Mouse (Mus musculus): ENCODE data around the gene Spry1.
A peak's percentile ranks its signal among the peaks of the same experiment; 100 is the strongest.
"Not testable (repeated sequence)": the region's sequence is repeated elsewhere in the genome, so short reads cannot be mapped to it uniquely, and the experiment has no call there.

Spry1 gene

DNA sequence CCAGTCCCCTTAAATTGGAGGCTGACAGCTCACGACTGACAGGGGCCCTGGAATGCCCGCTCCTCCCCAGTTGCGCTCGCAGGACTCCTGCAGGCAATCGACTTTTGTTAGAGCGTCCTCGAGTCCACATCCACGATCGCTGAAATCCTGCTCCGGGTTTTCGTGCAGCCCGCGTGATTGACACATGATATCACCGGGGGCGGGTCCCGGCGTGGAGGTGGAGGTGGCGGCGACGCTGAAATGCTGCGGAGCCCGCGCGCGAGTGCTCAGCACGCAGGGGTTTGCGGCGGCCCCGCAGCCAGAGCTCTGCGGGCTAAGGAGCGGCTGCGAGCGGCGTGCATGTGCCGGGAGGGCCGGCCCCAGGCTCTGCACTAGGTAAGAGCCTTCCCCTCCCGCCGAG lies at the start of gene Spry1:
Spry1 (plus strand) TSS at position 258 of the 400 bp plus-strand sequence.
- DNase-seq = peak; percentile 93

DNA sequence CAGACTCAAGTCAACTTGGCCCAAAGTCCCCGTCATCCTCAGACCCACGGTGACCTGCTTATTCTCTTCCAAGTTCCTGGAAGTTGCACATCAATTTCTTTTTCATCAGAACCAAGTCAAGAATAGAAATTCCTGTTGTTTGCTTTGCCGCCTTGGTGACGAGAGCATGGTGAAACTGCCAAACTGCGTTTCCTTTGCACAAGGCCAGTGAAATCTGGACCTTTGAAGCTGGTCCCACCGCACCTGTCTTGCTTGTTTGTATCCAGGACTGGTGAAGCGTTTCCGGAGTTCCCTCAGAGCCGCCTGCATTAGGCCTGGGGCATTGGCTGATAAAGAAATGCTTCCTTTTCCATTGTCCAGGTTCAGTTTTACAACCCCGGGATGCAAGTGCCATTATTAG lies 44.0 kb upstream of the Spry1 start:
- DNase-seq = no peak

DNA sequence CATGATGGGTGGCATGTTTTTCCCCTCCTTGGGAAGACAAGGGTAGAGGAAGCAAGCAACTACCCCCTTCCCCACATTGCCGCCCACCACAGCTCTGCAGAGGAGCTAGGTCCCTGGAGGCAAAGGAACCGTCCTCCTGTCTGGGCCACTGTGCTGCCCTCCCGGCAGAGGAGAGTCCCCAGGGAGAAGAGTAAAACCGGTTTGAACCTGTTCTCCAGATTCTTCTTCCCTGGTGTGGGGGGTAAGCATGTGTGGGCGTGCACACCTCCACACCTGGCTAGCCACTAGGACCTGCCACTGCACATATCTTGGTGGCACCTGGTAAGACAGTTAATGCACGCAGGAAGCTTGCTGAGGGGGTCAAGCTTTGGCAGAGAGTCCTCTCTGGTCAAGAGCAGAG lies 43.2 kb upstream of the Spry1 start:
- no peak for DNase-seq

DNA sequence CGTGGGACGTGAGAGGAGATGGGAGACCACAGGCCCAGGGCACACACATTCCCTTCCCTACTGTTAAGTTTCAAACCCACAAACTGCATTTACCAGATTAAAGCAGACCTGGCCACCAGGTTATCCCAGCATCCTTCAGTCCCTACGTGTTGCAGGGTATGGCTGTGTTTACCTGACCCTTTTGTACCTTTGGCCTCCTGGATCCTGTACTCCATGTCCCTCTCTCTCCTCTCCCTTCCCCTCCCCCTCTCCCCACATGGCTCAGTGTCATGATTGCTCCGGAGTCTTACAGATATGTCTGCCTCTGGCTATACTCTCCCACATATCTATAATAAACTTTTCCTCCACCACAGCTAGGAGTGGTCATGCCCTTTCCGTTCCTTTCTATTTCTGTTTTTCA lies 42.5 kb upstream of the Spry1 start:
- no peak for DNase-seq

DNA sequence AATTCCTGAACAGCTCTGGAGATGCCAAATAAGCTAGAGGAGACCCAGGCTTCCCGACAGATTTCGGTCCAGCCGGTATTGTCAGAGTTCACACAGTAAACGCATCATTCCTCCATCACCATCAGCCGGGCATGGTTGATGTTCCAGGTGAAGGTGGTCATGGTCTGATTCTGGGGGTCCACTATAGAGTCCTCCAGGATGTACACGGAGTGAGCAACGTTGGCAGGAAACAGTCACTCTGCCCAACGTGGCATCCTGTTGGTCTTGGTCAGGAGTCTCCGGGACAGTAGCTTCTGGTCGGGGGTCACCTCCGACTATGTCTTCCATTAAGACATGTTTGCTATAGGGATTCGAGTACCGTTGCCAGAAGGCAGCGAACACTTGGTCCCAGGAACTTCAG lies 40.1 kb upstream of the Spry1 start:
- not testable (repeated sequence) for DNase-seq

DNA sequence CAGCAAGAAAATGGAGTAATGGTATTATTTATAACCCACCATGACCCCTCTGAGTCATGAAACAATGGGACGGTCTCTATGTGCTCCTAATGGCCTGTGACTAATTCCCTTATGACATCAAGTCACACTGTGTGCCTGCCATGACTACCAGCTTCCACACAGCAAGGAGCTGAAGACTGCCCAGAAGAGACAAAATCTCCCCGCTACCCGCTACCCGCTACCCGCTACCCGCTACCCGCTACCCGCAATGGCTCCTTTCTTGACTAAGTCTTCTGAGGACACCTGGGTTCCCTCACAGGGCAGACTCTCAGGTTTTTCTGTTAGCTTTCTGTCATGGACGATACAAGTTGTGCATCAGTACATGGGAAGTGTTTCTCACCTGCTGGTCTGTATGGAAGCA lies 37.4 kb upstream of the Spry1 start:
- DNase-seq = no peak

DNA sequence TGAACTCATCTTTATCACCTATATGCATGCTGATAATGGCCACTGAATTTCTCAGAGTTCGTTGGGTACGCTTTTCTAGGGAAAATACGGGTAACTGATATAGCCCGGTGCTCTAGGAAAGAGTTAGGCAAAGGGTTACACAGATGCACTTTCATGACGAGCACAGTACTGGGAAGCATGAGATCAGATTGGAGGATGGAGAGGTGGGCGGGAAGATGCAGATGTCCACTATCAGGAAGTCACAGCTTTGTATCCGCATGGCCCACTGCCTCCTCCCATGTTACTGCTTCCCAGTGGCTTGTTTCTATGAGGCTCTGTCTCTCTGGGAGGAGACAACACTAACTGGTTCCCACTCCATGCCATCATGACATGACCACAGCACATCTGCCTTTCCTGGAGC lies 36.9 kb upstream of the Spry1 start:
- peak; percentile 40 for DNase-seq

DNA sequence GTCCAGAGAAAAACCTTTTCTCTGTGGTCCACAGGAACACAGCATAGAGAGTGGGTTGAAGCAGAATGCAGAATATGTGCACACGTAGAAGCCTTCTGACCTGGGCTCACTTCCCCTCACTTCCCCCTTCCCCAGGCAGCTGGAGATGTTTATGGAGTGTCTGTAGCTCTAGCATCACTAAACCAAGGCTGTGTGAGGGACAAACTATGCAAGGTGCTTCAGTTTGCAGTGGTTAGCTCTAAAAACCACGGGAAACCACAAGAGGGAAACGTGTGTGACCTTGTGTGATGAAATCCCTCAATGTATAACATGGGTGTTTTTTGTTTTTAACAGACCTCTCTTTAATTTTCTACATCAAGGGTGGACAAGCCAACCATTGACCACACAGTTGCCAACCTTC lies 36.2 kb upstream of the Spry1 start:
- DNase-seq = no peak

DNA sequence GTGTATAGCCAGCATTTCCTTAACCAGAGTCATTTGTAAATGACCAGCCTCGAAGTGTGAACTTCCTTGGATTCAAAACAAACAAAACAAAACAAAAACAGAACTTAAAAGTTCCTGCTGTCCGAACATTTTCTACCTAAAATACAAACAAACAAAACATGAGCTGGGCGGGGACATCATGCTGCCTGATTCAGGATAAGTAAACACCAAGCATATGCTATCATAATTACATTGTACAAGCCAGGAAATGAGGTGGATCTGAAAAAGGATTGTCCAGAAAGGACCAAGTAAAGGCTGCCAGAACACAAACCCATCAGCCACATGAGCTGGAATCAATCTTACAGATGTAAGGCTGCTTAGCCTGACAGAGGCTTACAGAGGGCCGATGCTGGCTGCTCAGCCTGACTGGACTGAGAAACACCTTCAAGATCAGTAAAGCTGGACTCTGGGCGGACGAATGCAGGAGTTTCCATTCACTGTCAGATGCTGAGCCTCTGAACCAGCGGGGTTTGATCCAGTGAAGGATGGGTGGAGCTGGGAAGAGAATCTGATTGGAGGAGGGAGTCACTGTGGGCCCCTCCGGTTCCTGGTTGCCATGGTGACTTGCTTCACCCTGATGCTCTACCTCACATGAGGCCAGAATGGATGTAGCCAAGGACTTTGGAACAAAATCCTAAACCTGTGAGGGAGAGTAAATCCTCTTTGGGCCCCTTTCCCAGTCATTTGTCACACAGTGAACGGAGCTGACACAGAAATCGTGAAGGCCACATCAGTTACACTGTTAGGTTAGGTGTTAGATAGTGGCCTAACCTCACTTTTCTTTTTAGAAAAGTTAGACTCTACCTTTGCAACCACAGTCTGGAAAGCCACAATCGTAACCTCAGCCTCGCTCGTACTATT lies 34.5 kb upstream of the Spry1 start:
- DNase-seq = no peak

DNA sequence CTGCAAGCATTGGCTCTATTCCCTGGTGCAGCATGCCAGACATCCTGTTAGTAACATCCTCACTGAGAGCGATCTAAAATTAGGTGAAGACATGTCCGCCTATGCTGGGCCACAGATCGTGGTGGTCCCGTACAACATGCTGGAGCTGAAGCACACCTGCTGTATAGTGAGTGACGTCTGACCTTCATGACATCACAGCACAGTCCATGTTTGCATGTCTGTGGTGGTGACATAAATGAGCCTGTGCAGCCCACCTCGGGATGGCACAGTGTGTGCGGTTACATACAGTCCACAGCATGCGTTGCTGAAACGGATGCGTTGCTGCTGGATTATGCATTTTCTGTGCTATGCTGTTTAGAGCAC lies 33.9 kb upstream of the Spry1 start:
- no peak for DNase-seq

DNA sequence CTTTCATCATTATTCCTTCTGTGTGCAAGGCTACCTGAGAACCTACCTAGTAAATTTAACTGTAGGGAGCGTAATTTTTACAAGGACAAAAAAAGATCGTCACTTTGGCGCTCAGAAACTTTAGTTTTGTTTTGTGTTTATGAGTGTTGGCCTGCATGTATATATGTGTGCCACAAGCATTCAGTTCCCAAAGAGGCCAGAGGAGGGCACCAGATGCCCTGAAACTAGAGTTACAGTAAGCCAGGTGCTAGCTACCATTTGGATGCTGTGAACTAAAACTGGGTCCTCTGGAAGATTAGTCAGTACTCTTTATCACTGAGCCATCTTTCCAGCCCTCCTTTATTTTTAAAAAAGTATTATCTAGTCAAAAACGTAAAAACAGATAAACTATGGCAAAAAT lies 30.8 kb upstream of the Spry1 start:
- DNase-seq = peak; percentile 32

DNA sequence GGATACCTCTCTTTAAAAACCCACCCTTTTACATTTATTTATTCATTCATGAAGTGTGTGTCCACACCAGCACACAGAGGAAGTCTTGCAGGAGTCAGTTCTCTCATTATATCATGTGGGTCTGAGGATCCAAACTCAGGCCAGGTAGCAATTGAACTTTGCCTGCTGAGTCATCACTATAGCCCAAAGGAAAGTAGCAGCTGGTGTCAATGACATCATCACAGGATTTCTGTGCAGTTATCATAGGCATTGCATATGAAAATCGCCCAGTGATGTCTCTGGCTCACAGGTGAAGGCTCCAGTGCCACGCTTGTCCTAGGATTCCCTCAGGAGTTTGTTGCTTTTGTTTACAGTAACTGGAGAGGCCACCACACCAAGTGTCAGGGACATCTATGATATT lies 29.1 kb upstream of the Spry1 start:
- DNase-seq = no peak

DNA sequence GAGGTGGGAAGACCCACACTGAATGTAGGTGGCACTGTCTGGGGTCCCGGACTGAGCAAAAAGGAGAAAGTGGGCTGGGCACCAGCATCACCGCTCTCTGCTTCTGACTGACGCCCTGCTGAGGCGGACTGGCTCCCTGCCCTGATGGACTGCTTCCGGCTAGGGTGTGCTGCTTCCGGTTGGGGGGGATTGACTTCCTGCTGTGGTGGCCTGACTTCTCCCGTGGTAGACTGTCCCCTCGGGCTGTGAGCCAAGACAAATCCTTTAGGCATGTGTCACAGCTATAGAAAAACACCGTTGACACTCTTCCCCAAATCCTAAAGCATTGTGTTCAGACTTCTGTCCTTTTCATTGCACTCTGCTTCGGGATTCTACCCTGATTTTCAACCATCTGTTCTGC lies 26.0 kb upstream of the Spry1 start:
- DNase-seq = no peak

DNA sequence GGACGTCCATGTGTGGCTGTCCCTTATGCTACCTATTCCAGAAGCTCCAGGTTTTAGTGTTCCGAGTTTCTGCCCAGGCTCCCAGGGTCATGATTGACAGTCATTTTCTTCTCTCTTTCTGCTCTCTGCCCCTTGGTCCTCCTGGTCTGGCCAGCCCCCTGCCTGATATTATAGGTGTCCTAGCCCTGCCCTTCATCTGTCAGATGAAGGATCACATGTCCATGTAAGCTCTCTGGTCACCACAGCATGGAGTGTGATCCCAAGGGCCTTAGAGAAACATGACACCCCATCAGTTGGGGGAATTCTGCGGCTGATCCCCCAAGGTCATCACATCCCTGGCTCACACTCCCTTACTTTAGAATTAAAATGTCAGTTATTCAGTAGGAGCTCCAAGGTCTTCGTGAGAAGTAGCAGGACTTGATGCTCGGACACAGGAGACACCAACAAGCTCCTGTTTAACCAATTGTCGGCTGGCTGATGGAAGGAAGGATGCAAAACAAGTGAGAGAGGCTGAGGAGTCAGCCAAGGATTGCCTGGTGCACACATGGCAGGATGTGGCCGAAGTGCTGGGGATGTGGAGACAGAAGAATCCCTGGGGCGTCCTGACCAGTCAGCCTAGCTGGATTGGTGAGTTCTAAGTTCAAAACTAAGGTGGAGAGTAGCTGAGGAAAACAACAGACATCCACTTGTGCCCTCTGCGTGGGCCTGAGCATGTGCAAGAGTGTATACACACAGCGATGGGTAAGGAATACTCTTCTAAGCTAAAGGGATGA lies 24.7 kb upstream of the Spry1 start:
- no peak for DNase-seq

DNA sequence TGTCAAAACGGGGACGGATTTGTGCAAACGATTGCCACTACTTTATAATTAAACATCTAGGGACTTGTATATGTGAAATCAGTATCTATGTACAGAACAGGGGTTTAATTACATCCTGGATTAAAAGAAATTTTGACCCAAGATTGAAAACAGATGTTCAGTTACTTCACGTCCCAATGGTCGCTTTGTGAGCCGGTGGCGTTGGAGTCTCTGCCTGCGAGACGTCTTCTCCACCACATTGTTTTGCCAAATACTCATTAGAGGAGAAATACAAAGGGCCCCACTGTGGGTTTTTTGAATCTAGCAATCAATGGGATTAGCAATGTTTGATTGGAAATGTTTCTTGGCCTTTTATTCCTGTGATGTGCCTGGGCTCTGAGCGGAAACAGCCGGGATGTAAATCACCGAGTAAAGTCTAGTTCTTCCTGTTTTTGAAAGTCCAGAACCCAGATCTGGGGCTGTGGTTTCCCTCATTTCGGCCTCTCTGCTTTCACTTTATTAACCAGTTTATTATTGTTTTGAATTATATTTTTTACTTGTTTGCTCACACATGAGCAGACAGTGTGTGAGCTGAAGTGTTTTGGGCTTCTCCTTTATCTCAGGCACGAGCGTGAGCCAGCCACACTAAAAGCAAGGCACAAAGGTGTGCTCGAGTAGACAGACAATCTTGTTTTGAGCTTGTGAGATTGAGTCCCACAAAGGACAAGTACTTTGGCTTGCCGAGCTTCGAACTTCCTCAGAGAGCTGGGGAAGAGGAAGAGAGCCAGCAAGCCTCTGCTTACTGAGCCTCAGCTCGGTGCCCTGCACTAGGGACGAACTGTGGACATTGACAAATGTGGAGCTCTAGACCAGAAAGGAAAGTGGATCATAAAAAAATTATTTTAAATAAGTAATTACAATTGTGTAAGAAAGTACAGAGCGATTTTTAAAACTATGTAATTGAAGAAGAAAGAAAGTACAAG lies 22.9 kb upstream of the Spry1 start:
- DNase-seq = no peak

DNA sequence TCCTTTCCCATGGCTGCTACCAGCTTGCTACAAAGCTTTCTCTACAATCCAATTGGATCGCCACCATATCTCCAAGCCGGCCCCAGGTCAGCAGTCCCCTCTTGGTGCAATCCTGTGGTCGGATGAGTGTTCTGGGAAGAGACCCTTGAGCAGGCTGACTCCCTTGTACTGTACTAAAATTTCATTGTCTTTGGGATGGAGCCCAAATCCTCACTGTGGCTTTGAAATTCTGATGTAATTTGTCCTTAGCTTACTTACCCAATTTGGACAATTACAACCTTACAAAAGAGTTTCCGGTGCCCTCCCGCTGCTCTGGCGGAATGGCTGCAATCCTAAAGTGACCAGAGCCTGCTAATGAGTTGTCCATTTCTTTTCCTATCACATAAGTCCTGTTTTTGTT lies 7.5 kb upstream of the Spry1 start:
- no peak for DNase-seq

DNA sequence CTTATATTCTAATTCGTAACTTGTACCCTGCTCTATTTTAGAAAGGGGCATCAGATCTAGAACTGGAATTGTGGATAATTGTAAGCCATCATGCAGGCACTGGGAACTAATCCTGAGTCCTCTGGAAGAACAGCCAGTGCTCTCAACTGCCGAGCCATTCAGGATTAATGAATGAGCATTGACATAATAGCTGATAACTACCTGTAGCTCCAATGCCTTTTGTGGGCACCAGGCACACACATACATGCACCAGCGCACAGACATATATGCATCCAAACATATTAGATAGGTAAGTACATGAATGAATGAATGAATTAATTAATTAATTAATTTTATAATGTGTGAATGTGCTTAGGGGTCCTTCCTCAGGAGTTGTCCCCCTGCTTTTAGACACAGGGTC lies 7.0 kb upstream of the Spry1 start:
- no peak for DNase-seq

DNA sequence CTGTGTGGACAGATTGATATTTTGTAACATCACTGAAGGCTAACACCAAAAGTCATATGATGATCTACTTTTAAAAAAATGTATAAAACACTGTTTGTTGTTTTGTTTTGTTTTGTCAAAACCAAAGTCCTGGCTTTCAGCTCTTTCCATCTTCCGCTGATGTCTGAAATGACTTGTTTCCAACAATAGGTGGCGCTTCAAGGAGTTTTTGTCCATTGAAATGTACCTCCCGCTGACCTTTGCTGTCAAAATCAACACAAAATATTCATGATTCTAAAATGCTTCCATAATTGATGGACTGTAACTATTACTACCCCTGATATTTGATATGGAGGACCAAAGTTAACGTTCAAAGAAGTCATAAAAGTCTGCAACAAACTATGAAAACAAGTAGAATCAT lies 5.1 kb upstream of the Spry1 start:
- no peak for DNase-seq

DNA sequence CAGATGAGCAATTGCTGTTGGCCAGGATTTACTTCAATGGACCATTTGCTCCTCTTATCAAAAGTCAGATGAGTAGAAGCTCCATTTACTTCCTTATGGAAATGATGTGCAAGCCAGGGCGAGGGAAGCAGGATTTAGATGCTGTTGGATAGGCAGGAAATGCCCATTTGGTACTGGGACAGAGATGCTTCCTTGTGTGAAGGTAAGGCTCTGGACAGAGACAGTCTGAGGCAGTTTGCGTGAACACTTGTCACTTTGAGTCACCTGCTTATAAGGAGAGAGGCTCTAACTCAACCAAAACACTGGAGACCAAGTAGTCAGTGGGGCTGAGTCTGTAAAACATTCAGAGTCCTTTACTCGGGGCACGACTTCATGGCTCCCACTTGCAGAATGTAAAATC lies 2.8 kb upstream of the Spry1 start:
- no peak for DNase-seq

DNA sequence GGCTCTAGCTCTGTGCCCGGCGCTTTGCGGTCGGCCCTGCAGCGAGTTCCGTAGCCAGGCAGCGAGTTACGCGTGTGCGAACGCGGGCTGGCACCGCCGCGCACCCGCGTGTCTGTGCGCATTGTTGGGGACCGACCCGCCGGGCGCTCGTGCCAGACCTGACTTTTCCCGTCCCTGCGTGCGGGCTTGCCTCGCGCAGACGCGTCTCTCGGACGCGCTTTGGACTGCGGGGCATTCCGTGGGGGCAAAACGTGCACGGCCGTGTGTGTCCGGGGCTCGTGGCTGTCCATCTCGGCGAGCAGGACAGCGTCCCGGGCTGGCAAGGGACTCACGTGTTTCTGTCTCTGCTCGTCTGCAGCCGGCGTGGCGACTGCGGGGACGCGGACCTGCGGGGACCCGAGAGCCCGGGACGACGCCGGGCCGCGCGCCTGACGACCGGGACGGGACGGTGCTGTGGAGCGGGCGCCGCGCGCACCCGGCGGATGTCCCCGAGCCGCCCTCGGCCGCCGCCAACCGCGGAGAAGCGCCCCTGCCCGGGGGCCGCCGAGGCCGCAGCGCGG lies 495 bp downstream of the Spry1 start:
- peak; percentile 26 for DNase-seq

DNA sequence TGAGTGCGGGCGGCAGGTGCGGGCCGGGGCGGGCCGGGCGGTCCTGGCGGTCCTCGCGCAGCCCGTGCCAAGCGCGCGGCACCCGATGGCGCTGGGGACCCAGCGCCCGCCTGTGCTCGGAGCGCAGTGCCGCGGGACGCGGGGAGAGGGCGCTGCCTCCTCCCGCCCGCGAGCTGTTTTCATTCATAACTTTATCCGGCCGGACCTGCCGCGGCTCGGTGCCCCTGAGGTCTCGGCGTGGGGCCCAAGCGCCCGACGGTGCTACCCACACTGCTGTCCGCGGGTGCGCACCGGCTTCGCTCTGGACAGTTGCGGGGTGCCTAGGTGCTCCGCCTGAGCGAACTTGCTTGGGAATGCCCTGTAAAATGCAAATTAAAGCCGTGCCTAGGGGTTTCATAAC lies 1.1 kb downstream of the Spry1 start:
- peak; percentile 74 for DNase-seq

DNA sequence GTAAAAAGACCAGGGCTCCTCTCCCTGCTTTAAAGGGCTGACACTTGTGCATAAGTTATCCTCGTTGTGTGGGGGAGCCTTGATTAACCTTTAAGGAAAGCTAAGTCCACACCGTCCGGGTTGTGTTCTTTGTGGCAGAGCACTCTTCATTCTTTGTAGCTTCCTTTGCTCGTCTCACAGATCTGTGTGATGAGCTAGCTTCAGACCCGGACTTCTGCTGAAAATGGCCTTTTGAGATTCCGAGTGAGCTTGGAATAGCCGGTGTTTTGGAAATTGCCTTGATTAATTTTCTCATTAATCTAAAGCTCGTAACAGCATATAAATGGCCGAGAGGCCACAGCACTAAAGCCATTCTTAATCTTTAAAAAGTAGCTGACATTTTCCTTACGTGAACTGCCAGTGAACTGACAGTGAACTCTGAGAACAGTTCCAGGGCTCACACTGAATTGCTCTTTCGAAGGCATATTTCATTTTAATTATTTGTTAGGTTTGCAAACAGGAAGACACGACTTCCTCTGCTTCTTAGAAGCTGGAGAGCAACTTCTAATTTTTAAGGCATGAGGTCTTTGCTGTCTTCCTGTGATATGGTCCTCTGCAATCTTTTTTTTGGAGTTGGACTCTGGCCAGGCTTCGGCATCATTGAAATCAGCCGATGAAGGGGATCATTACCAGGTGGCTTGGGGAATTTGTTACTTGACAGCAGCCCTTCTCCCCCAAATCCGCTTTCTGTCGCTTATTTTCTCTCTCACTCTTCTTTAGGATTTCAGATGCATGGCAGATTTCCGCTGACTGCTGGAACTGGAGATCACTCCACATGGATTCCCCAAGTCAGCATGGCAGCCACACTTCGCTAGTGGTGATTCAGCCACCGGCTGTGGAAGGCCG lies 2.3 kb downstream of the Spry1 start:
- DNase-seq = no peak

Data from liver (tissue).